Mouse (Mus musculus) liver, postnatal 0 days (tissue): ENCODE results near the gene Tlcd2. TPM values are rescaled to one million over a fixed set of nuclear protein-coding genes. Genes with fewer than 3 reads are reported as not detected.

Source experiments
- ATAC-seq: fragments of 200-750 bp; cut with Nextera tagmentation; 2 replicates; pipeline ENCODE4 v1.8.0; 2017; ENCODE audit warnings: mild to moderate bottlenecking, moderate library complexity
- DNase-seq: peaks from one replicate; pipeline ENCODE4 v3.0.0-alpha.2; 2016
- H3K27ac ChIP-seq: fragments of 300-500 bp; sonication (generic); 2 replicates; pipeline ENCODE4 v1.5.1; 2014; ENCODE audit warnings: antibody characterized with exemption, moderate library complexity, mild to moderate bottlenecking, low read depth
- H3K27me3 ChIP-seq: fragments of 300-500 bp; sonication (generic); 2 replicates; pipeline ENCODE4 v1.6.1; 2014; ENCODE audit warnings: low read length, control low read depth, mixed read lengths; ENCODE audit not compliant: insufficient read depth
- H3K36me3 ChIP-seq: fragments of 300-500 bp; sonication (generic); replicated peaks from 2 replicates; pipeline ENCODE4 v1.6.1; 2014; ENCODE audit warnings: mild to moderate bottlenecking, control low read depth, low read length, moderate library complexity, mixed read lengths; ENCODE audit not compliant: insufficient read depth
- H3K4me1 ChIP-seq: fragments of 300-500 bp; sonication (generic); 2 replicates; pipeline ENCODE4 v1.6.1; 2014; ENCODE audit warnings: antibody characterized with exemption, mild to moderate bottlenecking, control low read depth; ENCODE audit not compliant: insufficient read depth
- H3K4me2 ChIP-seq: fragments of 300-500 bp; sonication (generic); 2 replicates; pipeline ENCODE4 v1.6.1; 2014; ENCODE audit warnings: low read depth, mild to moderate bottlenecking, low read length, moderate library complexity, mixed read lengths
- H3K4me3 ChIP-seq: fragments of 300-500 bp; sonication (generic); 2 replicates; pipeline ENCODE4 v1.5.1; 2014; ENCODE audit warnings: low read depth, low read length
- H3K9ac ChIP-seq: fragments of 300-500 bp; sonication (generic); replicated peaks from 2 replicates; pipeline ENCODE4 v1.6.1; 2014; ENCODE audit warnings: mild to moderate bottlenecking, moderate library complexity
- H3K9me3 ChIP-seq: fragments of 300-500 bp; sonication (generic); 2 replicates; pipeline ENCODE4 v1.6.1; 2016; ENCODE audit warnings: mild to moderate bottlenecking, control low read depth, low read length, mixed read lengths
- CTCF ChIP-seq: sonication (generic); IDR thresholded peaks from 2 replicates; pipeline ENCODE4 v1.5.1; 2016; ENCODE audit warnings: antibody characterized with exemption, low read depth
- EP300 ChIP-seq: IDR thresholded peaks from 2 replicates; pipeline ENCODE4 v1.6.1; 2016; ENCODE audit warnings: antibody characterized with exemption, low read depth, mild to moderate bottlenecking
- WGBS: fragments of 180-500 bp; shearing (Covaris S2); extraction: QIAGEN DNeasy Blood & Tissue Kit; methylation state at CpG from one replicate; pipeline ENCODE4 v1.1.7; 2014; ENCODE audit not compliant: insufficient replicate concordance; 5-methylcytosine and 5-hydroxymethylcytosine counted together
- polyA plus RNA-seq: library from polyadenylated mRNA; unstranded; fragments of >200 nt; fragmentation: Nextera tagmentation; extraction: Ambion mirVana; gene quantifications from 2 replicates; pipeline ENCODE4 v1.2.1, GENCODE M21; 2015

The Tlcd2 gene
- polyA plus RNA-seq, 1 experiment from 2014 or later, result 35.6 TPM

- no peaks in the 10 kb centered on the region for H3K27me3 ChIP-seq
- no peak overlapping the region for H3K4me3 ChIP-seq
- DNase-seq (no peak), ATAC-seq (no peak)
- TF ChIP-seq CTCF (no peak), EP300 (no peak)
- WGBS, result 81% methylated on average over 7 of the region's 7 CpGs
- H3K4me2 ChIP-seq, result no peak overlapping the region
- no peaks in the 10 kb centered on the region for H3K36me3 ChIP-seq
- H3K4me1 ChIP-seq, result peaks cover 14% of the 10 kb centered on the region
- no peak overlapping the region for H3K9ac ChIP-seq
- H3K27ac ChIP-seq, result no peak overlapping the region
- no peaks in the 10 kb centered on the region for H3K9me3 ChIP-seq
Measured at GRCm38 (mm10) chr11:75473376-75473775, 11.9 kb downstream of the Tlcd2 start.

GRCm38 (mm10) chr11:75486192-75486591, 24.7 kb downstream of the Tlcd2 start:
- 14% methylated on average over 3 of the region's 3 CpGs for WGBS
- no peaks in the 10 kb centered on the region for H3K27me3 ChIP-seq
- DNase-seq (no peak), ATAC-seq (peak; percentile 2; the same call in 1 of the 2 replicates)
- H3K4me3 ChIP-seq, result no peak overlapping the region
- TF ChIP-seq EP300 (no peak), CTCF (no peak)
- H3K9ac ChIP-seq, result no peak overlapping the region
- no peak overlapping the region for H3K27ac ChIP-seq
- no peaks in the 10 kb centered on the region for H3K9me3 ChIP-seq
- H3K36me3 ChIP-seq, result peaks cover 19% of the 10 kb centered on the region
- peaks cover 9% of the 10 kb centered on the region for H3K4me1 ChIP-seq
- peak overlapping the region; percentile 84 for H3K4me2 ChIP-seq

GRCm38 (mm10) chr11:75486601-75487285, 25.2 kb downstream of the Tlcd2 start, which contains the start of gene Prpf8:
TSS of gene Prpf8 (plus strand) at chr11:75486816.
- DNase-seq (peak; percentile 97), ATAC-seq (peak; percentile 100)
- Histone ChIP-seq H3K4me2 (peak within 1 kb of the TSS; percentile 84), H3K36me3 (peaks cover 24% of the 10 kb centered on the region), H3K9ac (peak within 1 kb of the TSS; percentile 99), H3K4me3 (peak within 1 kb of the TSS; percentile 99), H3K4me1 (peaks cover 9% of the 10 kb centered on the region), H3K27me3 (no peaks in the 10 kb centered on the region), H3K9me3 (no peaks in the 10 kb centered on the region), H3K27ac (peak within 1 kb of the TSS; percentile 84)
- TF ChIP-seq EP300 (no peak), CTCF (no peak)
- 2% methylated on average over 52 of the region's 52 CpGs for WGBS

- no peak for TF ChIP-seq EP300
- no peak for TF ChIP-seq CTCF
- ATAC-seq (no peak), DNase-seq (no peak)
- Histone ChIP-seq H3K36me3 (peaks cover 32% of the 10 kb centered on the region), H3K4me3 (peak overlapping the region; percentile 99), H3K9me3 (no peaks in the 10 kb centered on the region), H3K4me2 (peak overlapping the region; percentile 84), H3K27ac (peak overlapping the region; percentile 84), H3K9ac (peak overlapping the region; percentile 99), H3K27me3 (no peaks in the 10 kb centered on the region), H3K4me1 (peaks cover 9% of the 10 kb centered on the region)
- 22% methylated on average over 6 of the region's 6 CpGs for WGBS
Measured at GRCm38 (mm10) chr11:75487496-75487895, 26.0 kb downstream of the Tlcd2 start.

DNA sequence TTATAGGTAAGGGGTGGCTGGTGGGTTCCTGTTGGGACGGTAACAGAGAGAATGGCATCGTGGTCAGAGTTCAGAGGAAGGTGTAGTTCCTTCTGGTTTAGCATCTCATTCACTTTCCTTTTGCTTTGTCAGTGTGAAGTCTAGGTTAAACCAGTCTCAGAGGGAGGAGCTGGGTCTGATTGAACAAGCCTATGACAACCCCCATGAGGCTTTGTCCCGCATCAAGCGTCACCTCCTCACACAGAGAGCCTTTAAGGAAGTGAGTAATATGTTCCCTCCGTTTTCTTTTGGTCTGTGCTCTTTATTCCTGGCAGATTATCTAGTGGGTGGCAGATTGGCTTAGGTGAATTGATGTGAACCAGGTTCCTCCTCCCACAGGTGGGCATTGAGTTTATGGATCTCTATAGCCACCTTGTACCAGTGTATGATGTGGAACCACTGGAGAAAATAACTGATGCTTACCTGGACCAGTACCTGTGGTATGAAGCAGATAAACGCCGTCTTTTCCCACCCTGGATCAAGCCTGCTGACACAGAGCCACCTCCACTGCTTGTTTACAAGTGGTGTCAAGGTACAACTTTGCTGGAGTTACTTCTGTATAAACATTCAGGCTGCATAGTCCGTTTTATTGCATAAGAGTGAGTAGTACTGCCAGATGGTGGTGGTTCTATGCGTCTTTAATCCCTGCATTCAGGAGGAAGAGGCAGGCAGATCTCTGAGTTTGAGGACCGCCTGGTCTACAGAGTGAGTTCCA, 33.0 kb downstream of the Tlcd2 start:
- Histone ChIP-seq H3K27ac (peak overlapping the region; percentile 78), H3K4me1 (no peaks in the 10 kb centered on the region; the same call in 1 of the 2 replicates), H3K4me2 (no peak overlapping the region), H3K36me3 (peaks cover 95% of the 10 kb centered on the region), H3K9me3 (no peaks in the 10 kb centered on the region), H3K27me3 (no peaks in the 10 kb centered on the region), H3K4me3 (no peak overlapping the region), H3K9ac (no peak overlapping the region)
- ATAC-seq (peak; percentile 83), DNase-seq (no peak)
- TF ChIP-seq CTCF (no peak), EP300 (peak; percentile 49; the same call in 1 of the 2 replicates)
- 71% methylated on average over 10 of the region's 10 CpGs for WGBS

- Histone ChIP-seq H3K36me3 (peaks cover 95% of the 10 kb centered on the region), H3K4me2 (no peak overlapping the region), H3K9me3 (no peaks in the 10 kb centered on the region), H3K4me1 (no peaks in the 10 kb centered on the region; the same call in 1 of the 2 replicates), H3K9ac (no peak overlapping the region), H3K27ac (no peak overlapping the region), H3K27me3 (no peaks in the 10 kb centered on the region), H3K4me3 (no peak overlapping the region)
- DNase-seq, result no peak
- TF ChIP-seq CTCF, result no peak
- no peak for TF ChIP-seq EP300
- 38% methylated on average over 1 of the region's 1 CpGs for WGBS
- ATAC-seq, result peak; percentile 63
Measured at GRCm38 (mm10) chr11:75498126-75498525, 36.6 kb downstream of the Tlcd2 start.
